Mouse (Mus musculus): ENCODE results near the gene Csk. TPM values are rescaled to one million over a fixed set of nuclear protein-coding genes. Genes with fewer than 3 reads are reported as not detected.

Csk gene
- 29.2 and 32.3 TPM in 2 replicates for polyA plus RNA-seq (2014; fragmentation: Nextera tagmentation; extraction: Ambion mirVana)

- no peak within 1 kb of the TSS for H3K4me2 ChIP-seq
- peaks cover 21% of the 10 kb centered on the region for H3K4me1 ChIP-seq (ENCODE audit: control insufficient read depth, insufficient read depth, low read length)
- no peaks in the 10 kb centered on the region for H3K27me3 ChIP-seq (ENCODE audit: control insufficient read depth, insufficient read depth, low read length)
- no peak within 1 kb of the TSS for H3K9ac ChIP-seq (ENCODE audit: low read length)
- peak within 1 kb of the TSS; percentile 14; the same call in 1 of the 2 replicates for H3K27ac ChIP-seq (ENCODE audit: low read depth, low read length)
- H3K4me3 ChIP-seq (ENCODE audit: low read depth, low read length), result no peak within 1 kb of the TSS
- 31% methylated on average over 5 of the region's 5 CpGs for WGBS
- DNase-seq (ENCODE audit: low spot score, missing footprints) (no peak), ATAC-seq (ENCODE audit: low FRiP score) (no peak)
- H3K36me3 ChIP-seq (ENCODE audit: control insufficient read depth, insufficient read depth, low read length), result no peaks in the 10 kb centered on the region
- no peaks in the 10 kb centered on the region for H3K9me3 ChIP-seq (ENCODE audit: control insufficient read depth, low read length)
Measured at GRCm38 (mm10) chr9:57653283-57653682, at the start of gene Csk. Gene Csk (minus strand): TSS chr9:57653631.

GRCm38 (mm10) chr9:57698466-57699150 lies 45.2 kb upstream of the Csk start:
- H3K9ac ChIP-seq (ENCODE audit: low read length), result no peak overlapping the region
- peaks cover 21% of the 10 kb centered on the region for H3K27me3 ChIP-seq (ENCODE audit: control insufficient read depth, insufficient read depth, low read length)
- DNase-seq (ENCODE audit: low spot score, missing footprints) (no peak), ATAC-seq (ENCODE audit: low FRiP score) (no peak)
- no peak overlapping the region for H3K4me2 ChIP-seq
- no peak overlapping the region for H3K4me3 ChIP-seq (ENCODE audit: low read depth, low read length)
- WGBS, result 77% methylated on average over 1 of the region's 1 CpGs
- H3K4me1 ChIP-seq (ENCODE audit: control insufficient read depth, insufficient read depth, low read length), result peaks cover 6% of the 10 kb centered on the region
- no peaks in the 10 kb centered on the region for H3K9me3 ChIP-seq (ENCODE audit: control insufficient read depth, low read length)
- no peak overlapping the region for H3K27ac ChIP-seq (ENCODE audit: low read depth, low read length)
- H3K36me3 ChIP-seq (ENCODE audit: control insufficient read depth, insufficient read depth, low read length), result no peaks in the 10 kb centered on the region

- 18% methylated on average over 4 of the region's 4 CpGs for whole genome bisulfite sequencing
- H3K9me3 ChIP-seq (ENCODE audit: control insufficient read depth, low read length), result no peaks in the 10 kb centered on the region
- no peak overlapping the region for H3K27ac ChIP-seq (ENCODE audit: low read depth, low read length)
- no peak overlapping the region for H3K4me2 ChIP-seq
- no peak overlapping the region for H3K9ac ChIP-seq (ENCODE audit: low read length)
- peaks cover 21% of the 10 kb centered on the region for H3K27me3 ChIP-seq (ENCODE audit: control insufficient read depth, insufficient read depth, low read length)
- H3K36me3 ChIP-seq (ENCODE audit: control insufficient read depth, insufficient read depth, low read length), result no peaks in the 10 kb centered on the region
- DNase-seq (ENCODE audit: low spot score, missing footprints) (no peak), ATAC-seq (ENCODE audit: low FRiP score) (no peak)
- no peak overlapping the region for H3K4me3 ChIP-seq (ENCODE audit: low read depth, low read length)
- H3K4me1 ChIP-seq (ENCODE audit: control insufficient read depth, insufficient read depth, low read length), result peaks cover 6% of the 10 kb centered on the region
Measured at GRCm38 (mm10) chr9:57697380-57697779, 43.9 kb upstream of the Csk start.

- DNase-seq (ENCODE audit: low spot score, missing footprints), result peak; percentile 91
- peaks cover 6% of the 10 kb centered on the region for H3K4me1 ChIP-seq (ENCODE audit: control insufficient read depth, insufficient read depth, low read length)
- H3K4me2 ChIP-seq, result peak overlapping the region; percentile 72
- peaks cover 21% of the 10 kb centered on the region for H3K27me3 ChIP-seq (ENCODE audit: control insufficient read depth, insufficient read depth, low read length)
- under 1% methylated on average over 42 of the region's 42 CpGs for WGBS
- no peaks in the 10 kb centered on the region for H3K9me3 ChIP-seq (ENCODE audit: control insufficient read depth, low read length)
- H3K9ac ChIP-seq (ENCODE audit: low read length), result peak overlapping the region; percentile 54
- peak overlapping the region; percentile 37 for H3K4me3 ChIP-seq (ENCODE audit: low read depth, low read length)
- H3K27ac ChIP-seq (ENCODE audit: low read depth, low read length), result no peak overlapping the region
- no peaks in the 10 kb centered on the region for H3K36me3 ChIP-seq (ENCODE audit: control insufficient read depth, insufficient read depth, low read length)
- ATAC-seq (ENCODE audit: low FRiP score), result no peak
Measured at GRCm38 (mm10) chr9:57696380-57697285, 43.2 kb upstream of the Csk start.

GRCm38 (mm10) chr9:57694108-57694507 lies 40.7 kb upstream of the Csk start:
- Histone ChIP-seq H3K36me3 (ENCODE audit: control insufficient read depth, insufficient read depth, low read length) (no peaks in the 10 kb centered on the region), H3K27ac (ENCODE audit: low read depth, low read length) (no peak overlapping the region), H3K9me3 (ENCODE audit: control insufficient read depth, low read length) (no peaks in the 10 kb centered on the region), H3K27me3 (ENCODE audit: control insufficient read depth, insufficient read depth, low read length) (peaks cover 21% of the 10 kb centered on the region), H3K4me1 (ENCODE audit: control insufficient read depth, insufficient read depth, low read length) (peaks cover 6% of the 10 kb centered on the region), H3K4me3 (ENCODE audit: low read depth, low read length) (no peak overlapping the region), H3K9ac (ENCODE audit: low read length) (no peak overlapping the region), H3K4me2 (no peak overlapping the region)
- DNase-seq (ENCODE audit: low spot score, missing footprints) (no peak), ATAC-seq (ENCODE audit: low FRiP score) (no peak)
- WGBS, result 91% methylated on average over 2 of the region's 2 CpGs

- Histone ChIP-seq H3K4me2 (no peak overlapping the region), H3K4me1 (ENCODE audit: control insufficient read depth, insufficient read depth, low read length) (no peaks in the 10 kb centered on the region), H3K36me3 (ENCODE audit: control insufficient read depth, insufficient read depth, low read length) (no peaks in the 10 kb centered on the region), H3K27me3 (ENCODE audit: control insufficient read depth, insufficient read depth, low read length) (no peaks in the 10 kb centered on the region), H3K9ac (ENCODE audit: low read length) (no peak overlapping the region), H3K4me3 (ENCODE audit: low read depth, low read length) (no peak overlapping the region), H3K27ac (ENCODE audit: low read depth, low read length) (no peak overlapping the region), H3K9me3 (ENCODE audit: control insufficient read depth, low read length) (no peaks in the 10 kb centered on the region)
- no peak for DNase-seq (ENCODE audit: low spot score, missing footprints)
- no peak for ATAC-seq (ENCODE audit: low FRiP score)
- 87% methylated on average over 2 of the region's 2 CpGs for WGBS
Measured at GRCm38 (mm10) chr9:57688606-57689005, 35.2 kb upstream of the Csk start.

GRCm38 (mm10) chr9:57688158-57688557 lies 34.7 kb upstream of the Csk start:
- no peaks in the 10 kb centered on the region for H3K27me3 ChIP-seq (ENCODE audit: control insufficient read depth, insufficient read depth, low read length)
- no peak overlapping the region for H3K9ac ChIP-seq (ENCODE audit: low read length)
- H3K4me3 ChIP-seq (ENCODE audit: low read depth, low read length), result no peak overlapping the region
- no peak overlapping the region for H3K4me2 ChIP-seq
- DNase-seq (ENCODE audit: low spot score, missing footprints), result no peak
- H3K9me3 ChIP-seq (ENCODE audit: control insufficient read depth, low read length), result no peaks in the 10 kb centered on the region
- no peak for ATAC-seq (ENCODE audit: low FRiP score)
- H3K36me3 ChIP-seq (ENCODE audit: control insufficient read depth, insufficient read depth, low read length), result no peaks in the 10 kb centered on the region
- 56% methylated on average over 2 of the region's 2 CpGs for WGBS
- H3K4me1 ChIP-seq (ENCODE audit: control insufficient read depth, insufficient read depth, low read length), result no peaks in the 10 kb centered on the region
- no peak overlapping the region for H3K27ac ChIP-seq (ENCODE audit: low read depth, low read length)

- H3K4me1 ChIP-seq (ENCODE audit: control insufficient read depth, insufficient read depth, low read length), result no peaks in the 10 kb centered on the region
- DNase-seq (ENCODE audit: low spot score, missing footprints) (no peak), ATAC-seq (ENCODE audit: low FRiP score) (no peak)
- H3K27ac ChIP-seq (ENCODE audit: low read depth, low read length), result no peak within 1 kb of the TSS
- no peak within 1 kb of the TSS for H3K4me2 ChIP-seq
- no peaks in the 10 kb centered on the region for H3K9me3 ChIP-seq (ENCODE audit: control insufficient read depth, low read length)
- 90% methylated on average over 2 of the region's 2 CpGs for WGBS
- H3K36me3 ChIP-seq (ENCODE audit: control insufficient read depth, insufficient read depth, low read length), result no peaks in the 10 kb centered on the region
- H3K27me3 ChIP-seq (ENCODE audit: control insufficient read depth, insufficient read depth, low read length), result no peaks in the 10 kb centered on the region
- H3K4me3 ChIP-seq (ENCODE audit: low read depth, low read length), result no peak within 1 kb of the TSS
- no peak within 1 kb of the TSS for H3K9ac ChIP-seq (ENCODE audit: low read length)
Measured at GRCm38 (mm10) chr9:57687751-57688150, 34.3 kb upstream of the Csk start, which contains the start of gene Cyp1a1. Gene Cyp1a1 (plus strand): TSS chr9:57687928.

GRCm38 (mm10) chr9:57686011-57686410 lies 32.6 kb upstream of the Csk start:
- Histone ChIP-seq H3K9ac (ENCODE audit: low read length) (no peak overlapping the region), H3K27ac (ENCODE audit: low read depth, low read length) (no peak overlapping the region), H3K4me1 (ENCODE audit: control insufficient read depth, insufficient read depth, low read length) (no peaks in the 10 kb centered on the region), H3K4me2 (no peak overlapping the region), H3K36me3 (ENCODE audit: control insufficient read depth, insufficient read depth, low read length) (no peaks in the 10 kb centered on the region), H3K4me3 (ENCODE audit: low read depth, low read length) (no peak overlapping the region), H3K9me3 (ENCODE audit: control insufficient read depth, low read length) (no peaks in the 10 kb centered on the region), H3K27me3 (ENCODE audit: control insufficient read depth, insufficient read depth, low read length) (no peaks in the 10 kb centered on the region)
- 88% methylated on average over 5 of the region's 5 CpGs for WGBS
- ATAC-seq (ENCODE audit: low FRiP score) (no peak), DNase-seq (ENCODE audit: low spot score, missing footprints) (no peak)
